Mouse (Mus musculus) liver, embryonic 15.5 days (tissue): ENCODE data around the gene Spdef. TPM values are rescaled to one million over a fixed set of nuclear protein-coding genes. Genes with fewer than 3 reads are reported as not detected.

Experiments
- ATAC-seq: fragments of 200-750 bp; cut with Nextera tagmentation; 2 replicates; pipeline ENCODE4 v1.8.0; 2017; ENCODE audit warnings: moderate number of reproducible peaks, mild to moderate bottlenecking, moderate library complexity; ENCODE audit not compliant: insufficient read depth
- H3K27ac ChIP-seq: fragments of 300-500 bp; sonication (generic); replicated peaks from 2 replicates; pipeline ENCODE4 v1.5.1; 2015; ENCODE audit warnings: mild to moderate bottlenecking, inconsistent platforms
- H3K27me3 ChIP-seq: fragments of 300-500 bp; sonication (generic); 2 replicates; pipeline ENCODE4 v1.6.1; 2015; ENCODE audit warnings: mild to moderate bottlenecking, inconsistent platforms
- H3K36me3 ChIP-seq: fragments of 300-500 bp; sonication (generic); replicated peaks from 2 replicates; pipeline ENCODE4 v1.6.1; 2015; ENCODE audit warnings: moderate library complexity, mild to moderate bottlenecking, inconsistent platforms
- H3K4me1 ChIP-seq: fragments of 300-500 bp; sonication (generic); replicated peaks from 2 replicates; pipeline ENCODE4 v1.6.1; 2015; ENCODE audit warnings: inconsistent platforms
- H3K4me2 ChIP-seq: fragments of 300-500 bp; sonication (generic); 2 replicates; pipeline ENCODE4 v1.6.1; 2015; ENCODE audit warnings: moderate library complexity, mild to moderate bottlenecking, inconsistent platforms
- H3K4me3 ChIP-seq: fragments of 300-500 bp; sonication (generic); replicated peaks from 2 replicates; pipeline ENCODE4 v1.5.1; 2015; ENCODE audit warnings: mild to moderate bottlenecking, inconsistent platforms
- H3K9ac ChIP-seq: fragments of 300-500 bp; sonication (generic); 2 replicates; pipeline ENCODE4 v1.6.1; 2015; ENCODE audit warnings: moderate library complexity, mild to moderate bottlenecking, inconsistent platforms
- H3K9me3 ChIP-seq: fragments of 300-500 bp; sonication (generic); replicated peaks from 2 replicates; pipeline ENCODE4 v1.6.1; 2016; ENCODE audit warnings: inconsistent platforms
- WGBS: fragments of 180-500 bp; shearing (Covaris S2); methylation state at CpG from one replicate; pipeline ENCODE4 v1.1.7; 2015; ENCODE audit warnings: mixed read lengths; ENCODE audit not compliant: insufficient replicate concordance; 5-methylcytosine and 5-hydroxymethylcytosine counted together
- polyA plus RNA-seq: library from polyadenylated mRNA; unstranded; fragments of >200 nt; fragmentation: Nextera tagmentation; extraction: Ambion mirVana; gene quantifications from 2 replicates; pipeline ENCODE4 v1.2.1, GENCODE M21; 2015

Spdef gene
- polyA plus RNA-seq: 0.18 TPM in 1 of 2 replicates, not detected in the other

GRCm38 (mm10) chr17:27728770-27729169 is at the start of gene Spdef:
Gene Spdef, minus strand, starts transcription at chr17:27728955.
- Histone ChIP-seq H3K36me3 (no peaks in the 10 kb centered on the region), H3K27me3 (peaks cover 15% of the 10 kb centered on the region), H3K4me1 (no peaks in the 10 kb centered on the region), H3K4me3 (no peak within 1 kb of the TSS), H3K9ac (no peak within 1 kb of the TSS), H3K4me2 (no peak within 1 kb of the TSS), H3K9me3 (no peaks in the 10 kb centered on the region), H3K27ac (no peak within 1 kb of the TSS)
- ATAC-seq: no peak
- 66% methylated on average over 10 of the region's 10 CpGs for whole genome bisulfite sequencing

- Histone ChIP-seq H3K27ac (peak overlapping the region; percentile 95), H3K27me3 (no peaks in the 10 kb centered on the region), H3K4me2 (peak overlapping the region; percentile 64), H3K4me1 (peaks cover 57% of the 10 kb centered on the region), H3K36me3 (peaks cover 39% of the 10 kb centered on the region), H3K9me3 (no peaks in the 10 kb centered on the region), H3K4me3 (peak overlapping the region; percentile 39), H3K9ac (peak overlapping the region; percentile 50)
- WGBS: 15% methylated on average over 6 of the region's 6 CpGs
- ATAC-seq: peak; percentile 84
Measured at GRCm38 (mm10) chr17:27777823-27778222, 49.1 kb upstream of the Spdef start.

- no peak overlapping the region for H3K4me3 ChIP-seq
- peaks cover 34% of the 10 kb centered on the region for H3K4me1 ChIP-seq
- no peak overlapping the region for H3K9ac ChIP-seq
- H3K4me2 ChIP-seq: no peak overlapping the region
- no peaks in the 10 kb centered on the region for H3K9me3 ChIP-seq
- H3K27me3 ChIP-seq: no peaks in the 10 kb centered on the region
- H3K27ac ChIP-seq: no peak overlapping the region
- WGBS: 80% methylated on average over 3 of the region's 3 CpGs
- no peak for ATAC-seq
- H3K36me3 ChIP-seq: peaks cover 49% of the 10 kb centered on the region
Measured at GRCm38 (mm10) chr17:27774198-27774597, 45.4 kb upstream of the Spdef start.

GRCm38 (mm10) chr17:27771616-27772015 is 42.9 kb upstream of the Spdef start:
- 80% methylated on average over 6 of the region's 6 CpGs for WGBS
- H3K36me3 ChIP-seq: peaks cover 69% of the 10 kb centered on the region

GRCm38 (mm10) chr17:27768817-27769542 is 40.2 kb upstream of the Spdef start:
- peaks cover 8% of the 10 kb centered on the region for H3K4me1 ChIP-seq
- 62% methylated on average over 8 of the region's 8 CpGs for WGBS
- no peaks in the 10 kb centered on the region for H3K27me3 ChIP-seq
- no peak overlapping the region for H3K9ac ChIP-seq
- no peak overlapping the region for H3K27ac ChIP-seq
- no peak overlapping the region for H3K4me2 ChIP-seq
- ATAC-seq: peak; percentile 53
- H3K4me3 ChIP-seq: no peak overlapping the region
- peaks cover 79% of the 10 kb centered on the region for H3K36me3 ChIP-seq
- no peaks in the 10 kb centered on the region; the same call in 1 of the 2 replicates for H3K9me3 ChIP-seq

More at GRCm38 (mm10) chr17:27771616-27772015, 42.9 kb upstream of the Spdef start:
- no peak for ATAC-seq
- Histone ChIP-seq H3K4me1 (peaks cover 16% of the 10 kb centered on the region), H3K27me3 (no peaks in the 10 kb centered on the region), H3K9ac (no peak overlapping the region), H3K4me3 (no peak overlapping the region), H3K27ac (no peak overlapping the region), H3K9me3 (no peaks in the 10 kb centered on the region), H3K4me2 (no peak overlapping the region)

- no peak overlapping the region for H3K9ac ChIP-seq
- no peak for ATAC-seq
- no peak overlapping the region for H3K4me3 ChIP-seq
- H3K9me3 ChIP-seq: no peaks in the 10 kb centered on the region; the same call in 1 of the 2 replicates
- no peak overlapping the region for H3K4me2 ChIP-seq
- H3K36me3 ChIP-seq: peaks cover 80% of the 10 kb centered on the region
- no peaks in the 10 kb centered on the region for H3K27me3 ChIP-seq
- peaks cover 8% of the 10 kb centered on the region for H3K4me1 ChIP-seq
- no peak overlapping the region for H3K27ac ChIP-seq
- WGBS: 64% methylated on average over 12 of the region's 12 CpGs
Measured at GRCm38 (mm10) chr17:27767543-27767942, 38.8 kb upstream of the Spdef start.

- 70% methylated on average over 5 of the region's 5 CpGs for WGBS
- no peak overlapping the region for H3K9ac ChIP-seq
- H3K4me1 ChIP-seq: peaks cover 8% of the 10 kb centered on the region
- H3K36me3 ChIP-seq: peaks cover 76% of the 10 kb centered on the region
- H3K9me3 ChIP-seq: no peaks in the 10 kb centered on the region; the same call in 1 of the 2 replicates
- no peak overlapping the region for H3K27ac ChIP-seq
- H3K4me3 ChIP-seq: no peak overlapping the region
- H3K27me3 ChIP-seq: no peaks in the 10 kb centered on the region
- ATAC-seq: no peak
- H3K4me2 ChIP-seq: no peak overlapping the region
Measured at GRCm38 (mm10) chr17:27767120-27767519, 38.4 kb upstream of the Spdef start.

GRCm38 (mm10) chr17:27765066-27765465 is 36.3 kb upstream of the Spdef start:
- no peak overlapping the region for H3K27ac ChIP-seq
- WGBS: 92% methylated on average over 6 of the region's 6 CpGs
- peaks cover 10% of the 10 kb centered on the region for H3K4me1 ChIP-seq
- peaks cover 73% of the 10 kb centered on the region for H3K36me3 ChIP-seq
- H3K4me2 ChIP-seq: no peak overlapping the region
- H3K27me3 ChIP-seq: no peaks in the 10 kb centered on the region
- ATAC-seq: no peak
- no peaks in the 10 kb centered on the region; the same call in 1 of the 2 replicates for H3K9me3 ChIP-seq
- no peak overlapping the region for H3K9ac ChIP-seq
- H3K4me3 ChIP-seq: no peak overlapping the region

GRCm38 (mm10) chr17:27764453-27764852 is 35.7 kb upstream of the Spdef start:
- WGBS: 85% methylated on average over 2 of the region's 2 CpGs
- no peaks in the 10 kb centered on the region for H3K27me3 ChIP-seq
- no peak for ATAC-seq
- peaks cover 15% of the 10 kb centered on the region for H3K4me1 ChIP-seq
- no peak overlapping the region for H3K4me3 ChIP-seq
- H3K9ac ChIP-seq: no peak overlapping the region
- H3K9me3 ChIP-seq: no peaks in the 10 kb centered on the region; the same call in 1 of the 2 replicates
- no peak overlapping the region for H3K4me2 ChIP-seq
- peaks cover 69% of the 10 kb centered on the region for H3K36me3 ChIP-seq
- no peak overlapping the region for H3K27ac ChIP-seq

- H3K4me3 ChIP-seq: no peak overlapping the region
- no peak for ATAC-seq
- peaks cover 16% of the 10 kb centered on the region; the same call in 1 of the 2 replicates for H3K4me1 ChIP-seq
- H3K27me3 ChIP-seq: no peaks in the 10 kb centered on the region
- H3K9ac ChIP-seq: no peak overlapping the region
- H3K36me3 ChIP-seq: peaks cover 56% of the 10 kb centered on the region
- H3K9me3 ChIP-seq: no peaks in the 10 kb centered on the region; the same call in 1 of the 2 replicates
- 85% methylated on average over 11 of the region's 11 CpGs for WGBS
- H3K4me2 ChIP-seq: no peak overlapping the region
- no peak overlapping the region for H3K27ac ChIP-seq
Measured at GRCm38 (mm10) chr17:27762884-27763283, 34.1 kb upstream of the Spdef start.

- ATAC-seq: 0 out of 2 replicates have a peak, but pooled peaks have one; percentile 21
- WGBS: 50% methylated on average over 9 of the region's 9 CpGs
- no peak overlapping the region for H3K4me2 ChIP-seq
- peaks cover 45% of the 10 kb centered on the region for H3K36me3 ChIP-seq
- H3K4me1 ChIP-seq: peaks cover 11% of the 10 kb centered on the region; the same call in 1 of the 2 replicates
- H3K27me3 ChIP-seq: no peaks in the 10 kb centered on the region
- H3K27ac ChIP-seq: no peak overlapping the region
- no peak overlapping the region for H3K4me3 ChIP-seq
- H3K9me3 ChIP-seq: no peaks in the 10 kb centered on the region; the same call in 1 of the 2 replicates
- H3K9ac ChIP-seq: no peak overlapping the region
Measured at GRCm38 (mm10) chr17:27761639-27762336, 33.0 kb upstream of the Spdef start.
